Mouse (Mus musculus): ENCODE results near the gene Zmym2. TPM values are rescaled to one million over a fixed set of nuclear protein-coding genes. Genes with fewer than 3 reads are reported as not detected.

Zmym2 gene
- polyA plus RNA-seq, 1 experiment from 2014 or later = 56.7 TPM

- Histone ChIP-seq H3K9me3 (no peaks in the 10 kb centered on the region), H3K27ac (replicated peaks) (no peak overlapping the region), H3K4me2 (no peak overlapping the region), H3K9ac (no peak overlapping the region), H3K4me1 (replicated peaks) (no peaks in the 10 kb centered on the region), H3K27me3 (no peaks in the 10 kb centered on the region), H3K36me3 (peaks cover 40% of the 10 kb centered on the region), H3K4me3 (no peak overlapping the region)
- 87% methylated on average over 6 of the region's 6 CpGs for WGBS
- ATAC-seq (ENCODE audit: low FRiP score, low read depth) = no peak
Measured at GRCm38 (mm10) chr14:56935481-56935880, 49.0 kb downstream of the Zmym2 start.

GRCm38 (mm10) chr14:56939903-56940302, 53.5 kb downstream of the Zmym2 start:
- Histone ChIP-seq H3K27me3 (no peaks in the 10 kb centered on the region), H3K4me3 (no peak overlapping the region), H3K27ac (replicated peaks) (no peak overlapping the region), H3K4me1 (replicated peaks) (no peaks in the 10 kb centered on the region), H3K4me2 (no peak overlapping the region), H3K9ac (no peak overlapping the region), H3K9me3 (no peaks in the 10 kb centered on the region), H3K36me3 (peaks cover 60% of the 10 kb centered on the region)
- 96% methylated on average over 1 of the region's 1 CpGs for WGBS
- no peak for ATAC-seq (ENCODE audit: low FRiP score, low read depth)

GRCm38 (mm10) chr14:56952928-56953327, 66.5 kb downstream of the Zmym2 start:
- H3K4me2 ChIP-seq = no peak overlapping the region
- H3K4me1 ChIP-seq (replicated peaks) = no peaks in the 10 kb centered on the region
- H3K27ac ChIP-seq (replicated peaks) = no peak overlapping the region
- WGBS = 95% methylated on average over 4 of the region's 4 CpGs
- no peaks in the 10 kb centered on the region for H3K27me3 ChIP-seq
- H3K9me3 ChIP-seq = no peaks in the 10 kb centered on the region
- no peak overlapping the region for H3K4me3 ChIP-seq
- no peak for ATAC-seq (ENCODE audit: low FRiP score, low read depth)
- peaks cover 49% of the 10 kb centered on the region for H3K36me3 ChIP-seq
- no peak overlapping the region for H3K9ac ChIP-seq

GRCm38 (mm10) chr14:56954393-56954792, 67.9 kb downstream of the Zmym2 start:
- no peaks in the 10 kb centered on the region for H3K9me3 ChIP-seq
- H3K36me3 ChIP-seq = peaks cover 49% of the 10 kb centered on the region
- H3K27ac ChIP-seq (replicated peaks) = no peak overlapping the region
- H3K4me1 ChIP-seq (replicated peaks) = no peaks in the 10 kb centered on the region
- no peak overlapping the region for H3K4me2 ChIP-seq
- ATAC-seq (ENCODE audit: low FRiP score, low read depth) = no peak
- no peak overlapping the region for H3K4me3 ChIP-seq
- H3K9ac ChIP-seq = no peak overlapping the region
- no peaks in the 10 kb centered on the region for H3K27me3 ChIP-seq

- Histone ChIP-seq H3K27me3 (no peaks in the 10 kb centered on the region), H3K4me2 (no peak overlapping the region), H3K27ac (replicated peaks) (no peak overlapping the region), H3K36me3 (peaks cover 28% of the 10 kb centered on the region), H3K9me3 (no peaks in the 10 kb centered on the region), H3K4me3 (no peak overlapping the region), H3K4me1 (replicated peaks) (no peaks in the 10 kb centered on the region), H3K9ac (no peak overlapping the region)
- WGBS = 68% methylated on average over 2 of the region's 2 CpGs
- ATAC-seq (ENCODE audit: low FRiP score, low read depth) = peak; percentile 33
Measured at GRCm38 (mm10) chr14:56963969-56964734, 77.7 kb downstream of the Zmym2 start.

- H3K27me3 ChIP-seq = no peaks in the 10 kb centered on the region
- H3K9me3 ChIP-seq = no peaks in the 10 kb centered on the region
- H3K4me3 ChIP-seq = no peak overlapping the region
- H3K36me3 ChIP-seq = no peaks in the 10 kb centered on the region
- H3K9ac ChIP-seq = no peak overlapping the region
- ATAC-seq (ENCODE audit: low FRiP score, low read depth) = peak; percentile 39
- no peaks in the 10 kb centered on the region; the same call in 1 of the 2 replicates for H3K4me1 ChIP-seq (replicated peaks)
- no peak overlapping the region for H3K4me2 ChIP-seq
- no peak overlapping the region for H3K27ac ChIP-seq (replicated peaks)
- WGBS = 63% methylated on average over 8 of the region's 8 CpGs
Measured at GRCm38 (mm10) chr14:56969653-56970052, 83.2 kb downstream of the Zmym2 start.

GRCm38 (mm10) chr14:56970160-56970559, 83.7 kb downstream of the Zmym2 start:
- Histone ChIP-seq H3K9me3 (no peaks in the 10 kb centered on the region), H3K27me3 (no peaks in the 10 kb centered on the region), H3K4me1 (replicated peaks) (no peaks in the 10 kb centered on the region; the same call in 1 of the 2 replicates), H3K9ac (no peak overlapping the region), H3K27ac (replicated peaks) (no peak overlapping the region), H3K36me3 (no peaks in the 10 kb centered on the region), H3K4me3 (no peak overlapping the region), H3K4me2 (no peak overlapping the region)
- WGBS = 67% methylated on average over 11 of the region's 11 CpGs
- no peak for ATAC-seq (ENCODE audit: low FRiP score, low read depth)

GRCm38 (mm10) chr14:56978045-56978655, 91.7 kb downstream of the Zmym2 start:
- Histone ChIP-seq H3K9me3 (no peaks in the 10 kb centered on the region), H3K27me3 (no peaks in the 10 kb centered on the region), H3K4me3 (no peak overlapping the region), H3K4me2 (no peak overlapping the region), H3K4me1 (replicated peaks) (no peaks in the 10 kb centered on the region), H3K9ac (no peak overlapping the region), H3K27ac (replicated peaks) (no peak overlapping the region), H3K36me3 (no peaks in the 10 kb centered on the region)
- WGBS = 58% methylated on average over 8 of the region's 8 CpGs
- no peak for ATAC-seq (ENCODE audit: low FRiP score, low read depth)

GRCm38 (mm10) chr14:56988621-56989020, 102.2 kb downstream of the Zmym2 start:
- H3K9me3 ChIP-seq = no peaks in the 10 kb centered on the region
- 80% methylated on average over 4 of the region's 4 CpGs for WGBS
- H3K4me1 ChIP-seq (replicated peaks) = no peaks in the 10 kb centered on the region
- no peak overlapping the region for H3K9ac ChIP-seq
- H3K36me3 ChIP-seq = no peaks in the 10 kb centered on the region
- no peak for ATAC-seq (ENCODE audit: low FRiP score, low read depth)
- H3K27me3 ChIP-seq = no peaks in the 10 kb centered on the region
- H3K27ac ChIP-seq (replicated peaks) = no peak overlapping the region
- no peak overlapping the region for H3K4me2 ChIP-seq
- H3K4me3 ChIP-seq = no peak overlapping the region

Other genes starting within 250 kb of the Zmym2 start
- 35.8 and 42.4 TPM in 2 replicates for gene Mphosph8, start 218.4 kb upstream of the Zmym2 start, polyA plus RNA-seq (2015; fragmentation: Nextera tagmentation; extraction: Ambion mirVana)
- gene Pspc1, start 108.3 kb upstream of the Zmym2 start, polyA plus RNA-seq (2015; fragmentation: Nextera tagmentation; extraction: Ambion mirVana) = 35.3 and 38.9 TPM in 2 replicates
- gene Zmym5, start 74.9 kb upstream of the Zmym2 start, polyA plus RNA-seq (2015; fragmentation: Nextera tagmentation; extraction: Ambion mirVana) = 29.9 and 30.4 TPM in 2 replicates
- 0.21 and 0.90 TPM in 2 replicates for gene Gja3, start 171.4 kb downstream of the Zmym2 start, polyA plus RNA-seq (2015; fragmentation: Nextera tagmentation; extraction: Ambion mirVana)
- 16.5 and 21.6 TPM in 2 replicates for gene Gjb2, start 218.0 kb downstream of the Zmym2 start, polyA plus RNA-seq (2015; fragmentation: Nextera tagmentation; extraction: Ambion mirVana)
- 0.26 TPM in 1 of 2 replicates, not detected in the other for gene Gm4491, start 229.2 kb downstream of the Zmym2 start, polyA plus RNA-seq (2015; fragmentation: Nextera tagmentation; extraction: Ambion mirVana)
- 21.0 and 27.7 TPM in 2 replicates for gene Gjb6, start 247.0 kb downstream of the Zmym2 start, polyA plus RNA-seq (2015; fragmentation: Nextera tagmentation; extraction: Ambion mirVana)